Mouse (Mus musculus) CH12.LX (cell line): ENCODE measurements around the gene Gnl3l. TPM values are rescaled to one million over a fixed set of nuclear protein-coding genes. Genes with fewer than 3 reads are reported as not detected.

Experiments
- DNase-seq: peaks from one replicate; pipeline ENCODE4 v3.0.0-alpha.2; 2013; ENCODE audit errors: extremely low read depth
- H3K27ac ChIP-seq: 2 replicates; pipeline ENCODE4 v1.5.1; 2012; ENCODE audit warnings: low read depth, mild to moderate bottlenecking, control low read depth, moderate library complexity; ENCODE audit not compliant: insufficient read depth
- H3K27me3 ChIP-seq: replicated peaks from 2 replicates; pipeline ENCODE3; 2012; ENCODE audit warnings: inconsistent platforms
- H3K36me3 ChIP-seq, 2 experiments: replicated peaks in 1 of 2; 2 replicates each; pipeline versions ENCODE3 to v1.6.1; 2012; ENCODE audit warnings: inconsistent platforms in 1 of 2, low read length in 1 of 2, mild to moderate bottlenecking in 1 of 2, mixed read lengths in 1 of 2, moderate library complexity in 1 of 2; ENCODE audit not compliant: control insufficient read depth in 1 of 2, insufficient read depth in 1 of 2
- H3K4me1 ChIP-seq, 2 experiments: 2 replicates each; pipeline ENCODE4 v1.6.1; 2012; ENCODE audit warnings: inconsistent platforms in 1 of 2, moderate library complexity in 1 of 2; ENCODE audit not compliant: insufficient read depth in 2 of 2, control insufficient read depth in 1 of 2
- H3K4me2 ChIP-seq: 2 replicates; pipeline ENCODE4 v1.6.1; 2012; ENCODE audit warnings: low read depth, mild to moderate bottlenecking, control low read depth; ENCODE audit not compliant: poor library complexity, insufficient read depth, severe bottlenecking
- H3K4me3 ChIP-seq, 3 experiments: fragments of 150-350 bp in 1 of 3; sonication (generic) in 1 of 3; replicated peaks in 1 of 3; 2 replicates each; pipeline versions ENCODE3 to v1.5.1; 2011 to 2012; ENCODE audit warnings: low read depth in 2 of 3, low read length in 2 of 3, mild to moderate bottlenecking in 2 of 3, moderate library complexity in 2 of 3, control low read depth in 1 of 3, improper control_type of control experiment in 1 of 3, inconsistent platforms in 1 of 3, mixed read lengths in 1 of 3; ENCODE audit not compliant: poor library complexity in 1 of 3
- H3K79me2 ChIP-seq: replicated peaks from 2 replicates; pipeline ENCODE4 v1.6.1; 2012; ENCODE audit warnings: mild to moderate bottlenecking, moderate library complexity; ENCODE audit not compliant: control insufficient read depth, poor library complexity, insufficient read depth, severe bottlenecking; ENCODE audit errors: extremely low read depth
- H3K9ac ChIP-seq: 2 replicates; pipeline ENCODE4 v1.6.1; 2012; ENCODE audit warnings: low read depth, mild to moderate bottlenecking, control low read depth, moderate library complexity; ENCODE audit not compliant: insufficient read depth
- H3K9me3 ChIP-seq: replicated peaks from 2 replicates; pipeline ENCODE3; 2012; ENCODE audit warnings: low read length, inconsistent platforms, mixed read lengths
- BHLHE40 ChIP-seq: IDR thresholded peaks from 2 replicates; pipeline ENCODE4 v1.6.1; 2011; ENCODE audit warnings: mild to moderate bottlenecking, low read depth, low read length, improper control_type of control experiment
- CHD1 ChIP-seq: IDR thresholded peaks from 2 replicates; pipeline ENCODE4 v1.6.1; 2012; ENCODE audit warnings: low read depth, low read length, improper control_type of control experiment, inconsistent platforms
- CTCF ChIP-seq, 2 experiments: IDR thresholded peaks in 1 of 2; conservative IDR thresholded peaks in 1 of 2; 2 replicates each; pipeline ENCODE4 v1.5.1; 2011 to 2012; ENCODE audit warnings: low read depth in 2 of 2, low read length in 2 of 2, improper control_type of control experiment in 1 of 2, inconsistent platforms in 1 of 2, mild to moderate bottlenecking in 1 of 2, moderate library complexity in 1 of 2
- EP300 ChIP-seq: IDR thresholded peaks from 2 replicates; pipeline ENCODE4 v1.6.1; 2011; ENCODE audit warnings: low read length, improper control_type of control experiment
- ETS1 ChIP-seq: conservative IDR thresholded peaks from 2 replicates; pipeline ENCODE4 v1.6.1; 2012; ENCODE audit warnings: low read depth, mild to moderate bottlenecking, inconsistent platforms, low read length, improper control_type of control experiment, moderate library complexity
- GABPA ChIP-seq: IDR thresholded peaks from 2 replicates; pipeline ENCODE4 v1.6.1; 2012; ENCODE audit warnings: low read depth, low read length, improper control_type of control experiment, inconsistent platforms; ENCODE audit not compliant: insufficient replicate concordance
- IRF4 ChIP-seq: IDR thresholded peaks from 2 replicates; pipeline ENCODE4 v1.6.1; 2014; ENCODE audit warnings: low read depth, mild to moderate bottlenecking, inconsistent platforms, low read length, improper control_type of control experiment
- JUND ChIP-seq: conservative IDR thresholded peaks from 2 replicates; pipeline ENCODE4 v1.6.1; 2011; ENCODE audit warnings: low read depth, low read length, improper control_type of control experiment
- KAT2A ChIP-seq: IDR thresholded peaks from 2 replicates; pipeline ENCODE4 v1.6.1; 2012; ENCODE audit warnings: low read length, improper control_type of control experiment, inconsistent platforms; ENCODE audit not compliant: insufficient replicate concordance
- MAFK ChIP-seq: IDR thresholded peaks from 2 replicates; pipeline ENCODE4 v1.6.1; 2011; ENCODE audit warnings: low read length, improper control_type of control experiment; ENCODE audit not compliant: insufficient replicate concordance
- MAX ChIP-seq: IDR thresholded peaks from 2 replicates; pipeline ENCODE4 v1.6.1; 2011; ENCODE audit warnings: low read length, improper control_type of control experiment
- MAZ ChIP-seq: IDR thresholded peaks from 2 replicates; pipeline ENCODE4 v1.6.1; 2012; ENCODE audit warnings: low read depth, mild to moderate bottlenecking, inconsistent platforms, low read length, improper control_type of control experiment, moderate library complexity
- MEF2A ChIP-seq: IDR thresholded peaks from 2 replicates; pipeline ENCODE4 v1.6.1; 2014; ENCODE audit warnings: low read depth, mild to moderate bottlenecking, inconsistent platforms, low read length, improper control_type of control experiment, borderline replicate concordance
- MXI1 ChIP-seq: IDR thresholded peaks from 2 replicates; pipeline ENCODE4 v1.6.1; 2011; ENCODE audit warnings: mild to moderate bottlenecking, low read depth, low read length, improper control_type of control experiment
- NELFE ChIP-seq: IDR thresholded peaks from 2 replicates; pipeline ENCODE4 v1.6.1; 2011; ENCODE audit warnings: low read depth, low read length, improper control_type of control experiment
- NRF1 ChIP-seq: IDR thresholded peaks from 2 replicates; pipeline ENCODE4 v1.6.1; 2014; ENCODE audit warnings: low read depth, mild to moderate bottlenecking, inconsistent platforms, low read length, improper control_type of control experiment, moderate library complexity
- PAX5 ChIP-seq: IDR thresholded peaks from 2 replicates; pipeline ENCODE4 v1.6.1; 2012; ENCODE audit warnings: low read length, inconsistent platforms, mixed read lengths
- POLR2A ChIP-seq: IDR thresholded peaks from 2 replicates; pipeline ENCODE4 v1.6.1; 2011; ENCODE audit warnings: low read depth, mild to moderate bottlenecking, improper control_type of control experiment, low read length
- POLR2AphosphoS2 ChIP-seq: IDR thresholded peaks from 2 replicates; pipeline ENCODE4 v1.6.1; 2011; ENCODE audit warnings: low read depth, low read length, improper control_type of control experiment
- TCF12 ChIP-seq: IDR thresholded peaks from 2 replicates; pipeline ENCODE4 v1.6.1; 2014; ENCODE audit warnings: low read depth, mild to moderate bottlenecking, inconsistent platforms, low read length, improper control_type of control experiment
- USF1 ChIP-seq: IDR thresholded peaks from 2 replicates; pipeline ENCODE4 v1.6.1; 2014; ENCODE audit warnings: low read depth, mild to moderate bottlenecking, inconsistent platforms, low read length, improper control_type of control experiment
- USF2 ChIP-seq: conservative IDR thresholded peaks from 2 replicates; pipeline ENCODE4 v1.6.1; 2011; ENCODE audit warnings: low read depth, low read length, improper control_type of control experiment
- ZKSCAN1 ChIP-seq: IDR thresholded peaks from 2 replicates; pipeline ENCODE4 v1.6.1; 2012; ENCODE audit warnings: low read depth, inconsistent platforms, low read length, improper control_type of control experiment, borderline replicate concordance
- ZNF384 ChIP-seq: IDR thresholded peaks from 2 replicates; pipeline ENCODE4 v1.6.1; 2012; ENCODE audit warnings: low read depth, low read length, improper control_type of control experiment, inconsistent platforms
- dilution Hi-C: fragments of 300-500 bp; cut with MboI; formaldehyde crosslinking; loops from 2 replicates; pipeline ENCODE4 v1.14.3; 2020; ENCODE audit warnings: low sequenced_read_pairs; ENCODE audit not compliant: extremely low pct_unique_long_range_greater_than_20kb, extremely low pct_ligation_motif_present
- in situ Hi-C: fragments of 300-500 bp; cut with MboI; formaldehyde crosslinking; loops from 3 replicates; pipeline ENCODE4 v1.14.3; 2019; ENCODE audit warnings: low sequenced_read_pairs, low pct_ligation_motif_present, low pct_unique_long_range_greater_than_20kb, mixed read lengths
- polyA plus RNA-seq: library from polyadenylated mRNA; unstranded; fragments of >175 nt; gene quantifications from 2 replicates; pipeline ENCODE4 v1.2.1, GENCODE M21; 2012; ENCODE audit warnings: low read depth; ENCODE audit not compliant: insufficient read length
- total RNA-seq, 2 experiments: library from RNA; depleted of rRNA; stranded (reverse); fragments of 300-350 nt in 1 of 2; fragments of >200 nt in 1 of 2; gene quantifications; 2 replicates each; pipeline ENCODE4 v1.2.3; 2012 to 2014

Gnl3l gene
- total and polyA plus RNA-seq, 3 experiments: 32.3 to 63.8 (median 38.4) TPM

- Histone ChIP-seq H3K4me1 (peaks cover 3 to 17% of the 10 kb centered on the region in 2 experiments; a peak in 3 of 4 replicates), H3K27ac (no peak overlapping the region), H3K36me3 (no peaks in the 10 kb centered on the region), H3K4me2 (no peak overlapping the region), H3K79me2 (no peaks in the 10 kb centered on the region), H3K9ac (no peak overlapping the region), H3K27me3 (no peaks in the 10 kb centered on the region), H3K9me3 (no peaks in the 10 kb centered on the region), H3K4me3 (no peak overlapping the region)
- in situ Hi-C loops (no loop called here), dilution Hi-C loops (no loop called here)
- no peak for DNase-seq
- TF ChIP-seq TCF12 (no peak), POLR2A (no peak), ZNF384 (no peak), POLR2AphosphoS2 (no peak), CTCF (conservative IDR thresholded peaks at IDR 0.05 in 1 of 2, IDR thresholded peaks at IDR 0.05 in 1 of 2; ENCODE audit: low read depth in 2 of 2, low read length in 2 of 2) (no peak), MAX (no peak), ETS1 (no peak), ZKSCAN1 (no peak)
These were observed 49.0 kb upstream of the Gnl3l start for GRCm38 (mm10) chrX:151066071-151066666.

GRCm38 (mm10) chrX:151061615-151062299 lies 44.6 kb upstream of the Gnl3l start:
- no peak overlapping the region for H3K4me3 ChIP-seq
- no peak overlapping the region for H3K27ac ChIP-seq
- peak; percentile 79 for TF ChIP-seq EP300
- no peak for TF ChIP-seq PAX5
- TF ChIP-seq ETS1: no peak
- TF ChIP-seq MAZ: no peak
- TF ChIP-seq JUND: no peak
- TF ChIP-seq TCF12: no peak
- TF ChIP-seq BHLHE40: 0 out of 2 replicates have a peak, but pooled peaks have one; percentile 29
- no peak for TF ChIP-seq GABPA
- TF ChIP-seq KAT2A: no peak
- no peak for TF ChIP-seq MXI1
- no peak for TF ChIP-seq MAX
- TF ChIP-seq USF1: no peak
- TF ChIP-seq USF2: no peak
- TF ChIP-seq CHD1: no peak
- TF ChIP-seq MAFK: 0 out of 2 replicates have a peak, but pooled peaks have one; percentile 34
- TF ChIP-seq POLR2AphosphoS2: no peak
- no peak for TF ChIP-seq NELFE
- no peak for TF ChIP-seq ZKSCAN1
- TF ChIP-seq NRF1: no peak
- no peak for TF ChIP-seq MEF2A
- peak; percentile 52; the same call in 1 of the 2 replicates for TF ChIP-seq IRF4
- H3K9me3 ChIP-seq: no peaks in the 10 kb centered on the region
- peaks cover 3 to 17% of the 10 kb centered on the region in 2 experiments; a peak in 3 of 4 replicates for H3K4me1 ChIP-seq
- no peaks in the 10 kb centered on the region for H3K27me3 ChIP-seq
- H3K4me2 ChIP-seq: no peak overlapping the region
- H3K36me3 ChIP-seq: no peaks in the 10 kb centered on the region
- peak; percentile 21 for DNase-seq
- no peaks in the 10 kb centered on the region for H3K79me2 ChIP-seq
- in situ Hi-C loops: no loop called here
- no peak overlapping the region for H3K9ac ChIP-seq
- dilution Hi-C loops: no loop called here
